Mouse (Mus musculus) kidney, embryonic 14.5 days (tissue): ENCODE measurements around the gene Tlr8. TPM values are rescaled to one million over a fixed set of nuclear protein-coding genes. Genes with fewer than 3 reads are reported as not detected.
"Not testable (repeated sequence)": the region's sequence is repeated elsewhere in the genome, so short reads cannot be mapped to it uniquely, and the experiment has no call there.

Experiments
- ATAC-seq: fragments of 200-750 bp; cut with Nextera tagmentation; 2 replicates; pipeline ENCODE4 v1.8.0; 2017; ENCODE audit warnings: moderate number of reproducible peaks, mild to moderate bottlenecking, moderate TSS enrichment, moderate library complexity; ENCODE audit not compliant: low FRiP score, low TSS enrichment
- H3K27ac ChIP-seq: fragments of 300-500 bp; sonication (generic); 2 replicates; pipeline ENCODE4 v1.5.1; 2014; ENCODE audit warnings: low read depth, mild to moderate bottlenecking, low read length, moderate library complexity, mixed read lengths
- H3K27me3 ChIP-seq: fragments of 300-500 bp; sonication (generic); 2 replicates; pipeline ENCODE4 v1.6.1; 2014; ENCODE audit warnings: mild to moderate bottlenecking, low read length; ENCODE audit not compliant: control insufficient read depth, insufficient read depth
- H3K36me3 ChIP-seq: fragments of 300-500 bp; sonication (generic); 2 replicates; pipeline ENCODE4 v1.6.1; 2014; ENCODE audit warnings: low read length, mixed read lengths; ENCODE audit not compliant: control insufficient read depth, insufficient read depth
- H3K4me1 ChIP-seq: fragments of 300-500 bp; sonication (generic); 2 replicates; pipeline ENCODE4 v1.6.1; 2014; ENCODE audit warnings: low read length, mixed read lengths; ENCODE audit not compliant: control insufficient read depth, insufficient read depth
- H3K4me2 ChIP-seq: fragments of 300-500 bp; sonication (generic); replicated peaks from 2 replicates; pipeline ENCODE4 v1.6.1; 2014; ENCODE audit warnings: low read depth, mild to moderate bottlenecking, low read length
- H3K4me3 ChIP-seq: fragments of 300-500 bp; sonication (generic); 2 replicates; pipeline ENCODE4 v1.5.1; 2014; ENCODE audit warnings: mild to moderate bottlenecking, low read length
- H3K9ac ChIP-seq: fragments of 300-500 bp; sonication (generic); 2 replicates; pipeline ENCODE4 v1.6.1; 2014; ENCODE audit warnings: low read depth, mild to moderate bottlenecking, low read length, moderate library complexity
- H3K9me3 ChIP-seq: fragments of 300-500 bp; sonication (generic); 2 replicates; pipeline ENCODE4 v1.6.1; 2016; ENCODE audit warnings: low read length; ENCODE audit not compliant: control insufficient read depth
- WGBS: fragments of 180-500 bp; shearing (Covaris S2); extraction: QIAGEN DNeasy Blood & Tissue Kit; methylation state at CpG from one replicate; pipeline ENCODE4 v1.1.7; 2014; 5-methylcytosine and 5-hydroxymethylcytosine counted together
- polyA plus RNA-seq: library from polyadenylated mRNA; unstranded; fragments of >200 nt; fragmentation: Nextera tagmentation; extraction: Ambion mirVana; gene quantifications from 2 replicates; pipeline ENCODE4 v1.2.1, GENCODE M21; 2014

Gene Tlr8
- polyA plus RNA-seq = 0.10 and 0.12 TPM in 2 replicates

- H3K4me3 ChIP-seq = no peak within 1 kb of the TSS
- H3K36me3 ChIP-seq = no peaks in the 10 kb centered on the region
These were observed at the start of gene Tlr8 for GRCm38 (mm10) chrX:167264086-167264485. TSS of gene Tlr8 (minus strand) at chrX:167264329.

GRCm38 (mm10) chrX:167302061-167302460, 37.9 kb upstream of the Tlr8 start:
- H3K4me1 ChIP-seq, H3K4me3 ChIP-seq, H3K4me2 ChIP-seq, ATAC-seq, H3K9ac ChIP-seq, H3K27me3 ChIP-seq, H3K36me3 ChIP-seq, H3K9me3 ChIP-seq, H3K27ac ChIP-seq: not testable (repeated sequence)
- no CpG with 5 or more reads among the region's 1 CpGs for WGBS

More at GRCm38 (mm10) chrX:167264086-167264485, at the start of gene Tlr8:
- Histone ChIP-seq H3K27me3 (no peaks in the 10 kb centered on the region), H3K27ac (no peak within 1 kb of the TSS), H3K4me2 (no peak within 1 kb of the TSS), H3K9ac (no peak within 1 kb of the TSS), H3K4me1 (no peaks in the 10 kb centered on the region), H3K9me3 (no peaks in the 10 kb centered on the region)
- 86% methylated on average over 4 of the region's 4 CpGs for WGBS
- ATAC-seq = no peak

GRCm38 (mm10) chrX:167276953-167277352, 12.8 kb upstream of the Tlr8 start:
- no peaks in the 10 kb centered on the region for H3K27me3 ChIP-seq
- no peaks in the 10 kb centered on the region for H3K9me3 ChIP-seq
- H3K4me3 ChIP-seq = peak overlapping the region; percentile 10; the same call in 1 of the 2 replicates
- H3K4me2 ChIP-seq = peak overlapping the region; percentile 24
- no peak overlapping the region for H3K27ac ChIP-seq
- no peak overlapping the region for H3K9ac ChIP-seq
- WGBS = 30% methylated on average over 9 of the region's 9 CpGs
- ATAC-seq = peak; percentile 77; the same call in 1 of the 2 replicates
- no peaks in the 10 kb centered on the region for H3K4me1 ChIP-seq
- no peaks in the 10 kb centered on the region for H3K36me3 ChIP-seq

- Histone ChIP-seq H3K27me3 (no peaks in the 10 kb centered on the region), H3K4me2 (peak overlapping the region; percentile 24), H3K9me3 (no peaks in the 10 kb centered on the region), H3K4me1 (no peaks in the 10 kb centered on the region), H3K36me3 (no peaks in the 10 kb centered on the region), H3K9ac (no peak overlapping the region), H3K27ac (no peak overlapping the region), H3K4me3 (peak overlapping the region; percentile 10; the same call in 1 of the 2 replicates)
- 59% methylated on average over 10 of the region's 10 CpGs for WGBS
- no peak for ATAC-seq
These were observed 12.4 kb upstream of the Tlr8 start for GRCm38 (mm10) chrX:167276551-167276950.

GRCm38 (mm10) chrX:167263530-167263929, 599 bp downstream of the Tlr8 start:
- Histone ChIP-seq H3K27ac (no peak overlapping the region), H3K4me3 (no peak overlapping the region), H3K4me2 (no peak overlapping the region), H3K9ac (no peak overlapping the region), H3K27me3 (no peaks in the 10 kb centered on the region), H3K9me3 (no peaks in the 10 kb centered on the region), H3K36me3 (no peaks in the 10 kb centered on the region), H3K4me1 (no peaks in the 10 kb centered on the region)
- ATAC-seq = no peak
- 79% methylated on average over 4 of the region's 4 CpGs for WGBS

- H3K9me3 ChIP-seq = no peaks in the 10 kb centered on the region
- H3K4me3 ChIP-seq = no peak overlapping the region
- no peak overlapping the region for H3K9ac ChIP-seq
- no peaks in the 10 kb centered on the region for H3K36me3 ChIP-seq
- no peak for ATAC-seq
- H3K27me3 ChIP-seq = peaks cover 5% of the 10 kb centered on the region; the same call in 1 of the 2 replicates
- 87% methylated on average over 3 of the region's 3 CpGs for WGBS
- H3K4me1 ChIP-seq = no peaks in the 10 kb centered on the region
- H3K27ac ChIP-seq = no peak overlapping the region
- H3K4me2 ChIP-seq = no peak overlapping the region
These were observed 22.4 kb downstream of the Tlr8 start for GRCm38 (mm10) chrX:167241736-167242135.

GRCm38 (mm10) chrX:167239293-167239921, 24.7 kb downstream of the Tlr8 start:
- Histone ChIP-seq H3K27ac (no peak overlapping the region), H3K9ac (no peak overlapping the region), H3K4me2 (no peak overlapping the region), H3K27me3 (peaks cover 7% of the 10 kb centered on the region; the same call in 1 of the 2 replicates), H3K4me3 (no peak overlapping the region), H3K9me3 (no peaks in the 10 kb centered on the region), H3K4me1 (no peaks in the 10 kb centered on the region), H3K36me3 (no peaks in the 10 kb centered on the region)
- peak; percentile 89; the same call in 1 of the 2 replicates for ATAC-seq
- WGBS = 54% methylated on average over 9 of the region's 9 CpGs

GRCm38 (mm10) chrX:167233104-167233687, 30.9 kb downstream of the Tlr8 start:
- Histone ChIP-seq H3K9me3 (no peaks in the 10 kb centered on the region), H3K27me3 (0 out of 2 replicates have a peak, but pooled peaks cover 4% of the 10 kb centered on the region), H3K36me3 (no peaks in the 10 kb centered on the region), H3K4me2 (no peak overlapping the region), H3K9ac (no peak overlapping the region), H3K4me3 (no peak overlapping the region), H3K27ac (no peak overlapping the region), H3K4me1 (no peaks in the 10 kb centered on the region)
- ATAC-seq = peak; percentile 81
- WGBS = 26% methylated on average over 9 of the region's 9 CpGs

GRCm38 (mm10) chrX:167231150-167231549, 33.0 kb downstream of the Tlr8 start:
- Histone ChIP-seq H3K9me3 (no peaks in the 10 kb centered on the region), H3K4me2 (no peak overlapping the region), H3K27me3 (0 out of 2 replicates have a peak, but pooled peaks cover 4% of the 10 kb centered on the region), H3K4me3 (no peak overlapping the region), H3K9ac (no peak overlapping the region), H3K4me1 (no peaks in the 10 kb centered on the region), H3K27ac (no peak overlapping the region), H3K36me3 (no peaks in the 10 kb centered on the region)
- WGBS = 72% methylated on average over 8 of the region's 8 CpGs
- ATAC-seq = no peak
